Mouse (Mus musculus) heart, adult 18-20 months (tissue): ENCODE data around the gene 5430427O19Rik. TPM values are rescaled to one million over a fixed set of nuclear protein-coding genes. Genes with fewer than 3 reads are reported as not detected.

Experiments
- DNase-seq, 2 experiments: peaks; one replicate each; pipeline ENCODE4 v3.0.0; 2021 to 2022; ENCODE audit warnings: mixed read lengths in 1 of 2
- long read RNA-seq, 2 experiments: library from polyadenylated mRNA; stranded (forward); transcript quantifications; one replicate each; pipeline ENCODE4 v2.0.0; 2021
- total RNA-seq, 2 experiments: library from RNA; stranded (reverse); gene quantifications; 2 replicates each; pipeline ENCODE4 v1.2.3; 2021

Gene 5430427O19Rik
- total RNA-seq: under 1 TPM; 0.17 to 0.33 TPM
- long read RNA-seq, experiment 1: 0 reads
- long read RNA-seq, experiment 2: 0 reads

GRCm38 (mm10) chrX:85869914-85870483 is at the start of gene 5430427O19Rik:
Gene 5430427O19Rik (plus strand): TSS chrX:85870354.
- DNase-seq: peak in 1 of 2 experiments; percentile 7

DNA sequence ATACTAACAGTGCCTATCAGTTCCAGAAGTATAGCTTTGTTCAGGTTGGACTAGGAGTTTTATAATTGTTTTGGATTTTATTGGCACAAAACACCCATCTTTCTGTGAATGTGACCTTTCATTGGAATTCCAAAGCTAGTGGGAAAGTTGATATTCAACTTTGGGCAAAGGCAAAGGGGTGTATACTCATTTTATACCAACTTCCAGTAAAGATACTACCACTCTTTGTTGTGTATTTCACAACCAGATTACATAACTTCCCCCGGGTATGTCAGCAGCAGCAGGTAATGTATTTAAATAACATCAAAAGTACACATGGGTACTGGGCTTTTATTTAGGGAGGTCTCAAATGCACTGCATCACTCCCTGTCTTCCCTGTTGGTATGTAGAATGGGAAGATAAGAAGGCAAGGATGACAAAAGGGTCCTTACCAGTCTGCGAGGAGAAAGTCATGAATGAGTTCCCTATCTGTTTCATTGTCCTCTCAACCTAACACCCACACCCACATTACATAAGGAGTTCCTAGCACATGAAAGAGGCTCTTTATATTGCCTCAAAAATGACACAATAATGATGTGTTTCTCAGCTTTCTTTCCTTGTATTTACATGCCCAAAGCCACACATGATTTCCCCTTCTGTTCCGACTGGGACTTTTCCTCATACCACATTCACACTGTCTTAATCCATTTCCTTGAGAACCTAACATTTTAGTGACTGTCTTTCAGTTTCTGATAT is 42.3 kb upstream of the 5430427O19Rik start:
- DNase-seq: no peak

DNA sequence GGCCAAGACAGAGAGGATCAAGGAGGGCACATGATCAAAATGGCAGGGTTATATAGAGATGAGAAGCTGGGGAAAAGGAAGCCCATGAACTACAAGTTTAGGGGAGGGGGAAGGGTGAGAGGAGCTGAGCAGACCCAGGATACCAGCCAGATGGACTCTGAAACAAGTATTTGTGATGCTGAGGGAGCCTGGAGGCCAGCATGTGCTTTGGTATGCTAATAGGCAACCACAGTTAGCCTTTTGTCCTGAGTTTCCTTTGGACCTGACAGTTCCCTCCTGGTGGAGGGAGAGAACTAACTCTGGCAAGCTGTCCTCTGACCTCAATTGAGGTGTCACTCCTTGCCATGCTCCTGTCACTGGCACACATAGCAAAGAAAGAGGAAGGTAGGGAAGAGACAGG is 41.2 kb upstream of the 5430427O19Rik start:
- DNase-seq: no peak

- DNase-seq: no peak
These were observed 31.0 kb upstream of the 5430427O19Rik start for GRCm38 (mm10) chrX:85839174-85839573.

- no peak for DNase-seq
These were observed 14.2 kb upstream of the 5430427O19Rik start for GRCm38 (mm10) chrX:85855938-85856337.

DNA sequence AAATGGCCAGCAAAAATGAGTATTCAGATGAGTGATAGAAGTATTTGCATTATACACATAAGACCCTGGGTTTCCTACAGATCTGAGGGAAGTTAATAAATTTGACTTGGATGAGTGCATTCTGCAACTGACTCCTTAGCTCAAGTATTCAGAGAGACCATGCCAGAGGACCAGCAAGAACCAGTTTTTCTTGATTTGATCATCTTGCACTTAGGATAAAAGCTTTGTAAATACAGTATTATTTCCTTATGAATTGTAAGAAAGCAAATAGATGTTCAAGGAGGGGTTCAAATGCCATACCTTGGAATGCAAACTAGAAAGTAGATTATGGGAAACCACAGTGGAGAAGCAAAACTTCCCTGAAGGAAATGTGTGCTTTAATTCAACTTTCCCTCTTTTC is 13.0 kb upstream of the 5430427O19Rik start:
- DNase-seq: no peak

DNA sequence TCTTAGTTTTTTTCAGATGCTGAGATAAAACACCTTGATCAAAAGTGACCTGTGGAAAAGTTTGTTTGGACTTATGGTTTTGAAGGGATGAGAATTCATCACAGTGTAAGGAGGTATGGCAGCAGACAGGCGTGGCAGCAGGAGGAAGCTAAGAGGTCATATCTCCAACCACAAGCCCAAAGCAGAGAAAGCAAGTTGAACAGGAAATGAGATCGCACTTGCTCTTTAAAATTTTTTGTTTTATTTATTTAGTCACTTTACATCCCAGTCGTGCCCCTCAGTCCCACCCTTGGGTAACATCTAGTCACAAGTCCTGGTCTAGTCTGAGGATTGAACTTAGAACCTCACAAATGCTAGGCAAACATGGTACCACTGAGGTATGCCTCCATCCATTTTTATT is 2.1 kb upstream of the 5430427O19Rik start:
- no peak for DNase-seq

GRCm38 (mm10) chrX:85871371-85872056 is 1.4 kb downstream of the 5430427O19Rik start:
- DNase-seq: no peak

- no peak for DNase-seq
These were observed 4.2 kb downstream of the 5430427O19Rik start for GRCm38 (mm10) chrX:85874367-85874766.

DNA sequence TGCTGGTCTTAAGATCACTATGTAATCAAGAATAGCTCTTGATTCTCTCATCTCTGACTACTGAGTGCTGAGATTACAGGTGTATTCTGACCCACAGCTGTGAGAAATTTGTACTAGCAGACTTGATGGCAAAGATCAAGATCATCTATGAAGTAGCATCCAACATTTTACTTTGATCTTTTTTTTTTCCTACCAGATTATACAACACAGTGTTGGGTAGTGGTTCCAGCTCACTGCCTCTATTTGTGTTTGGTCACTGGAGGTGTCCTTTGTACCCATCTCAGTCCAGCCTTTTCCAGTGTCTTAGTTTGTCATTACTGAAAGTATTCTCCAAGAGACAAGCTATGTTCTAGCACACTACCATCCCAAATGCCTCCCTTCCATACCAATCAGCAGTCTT is 5.8 kb downstream of the 5430427O19Rik start:
- no peak for DNase-seq

GRCm38 (mm10) chrX:85877747-85878146 is 7.6 kb downstream of the 5430427O19Rik start:
- no peak for DNase-seq

GRCm38 (mm10) chrX:85878293-85878692 is 8.1 kb downstream of the 5430427O19Rik start:
- DNase-seq: no peak

- DNase-seq: peak; percentile 5 to 35
These were observed 9.2 kb downstream of the 5430427O19Rik start for GRCm38 (mm10) chrX:85879198-85879977.

DNA sequence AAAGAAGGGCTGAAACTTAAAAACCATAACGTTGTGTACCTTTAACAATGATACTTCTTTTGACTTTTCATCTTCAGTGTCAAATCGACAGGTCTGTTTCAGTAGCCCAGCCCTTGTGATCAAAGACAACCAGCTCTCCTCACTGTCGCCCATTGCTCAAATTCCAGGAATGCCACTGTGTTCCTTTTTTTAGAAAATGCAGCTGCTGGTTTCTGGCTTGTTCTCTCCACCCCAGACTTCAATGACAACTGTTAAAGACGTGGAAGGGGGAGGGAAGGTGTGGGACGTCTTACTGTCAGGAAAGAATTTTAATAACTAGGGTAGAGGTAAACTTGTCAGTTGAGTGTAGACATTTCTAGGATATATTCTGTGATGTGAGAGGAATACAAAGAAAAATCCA is 16.5 kb downstream of the 5430427O19Rik start:
- DNase-seq: peak; percentile 19 to 54

- DNase-seq: no peak
These were observed 31.0 kb downstream of the 5430427O19Rik start for GRCm38 (mm10) chrX:85901195-85901594.

- peak; percentile 7 to 38 for DNase-seq
These were observed 48.9 kb downstream of the 5430427O19Rik start for GRCm38 (mm10) chrX:85919034-85919433.

GRCm38 (mm10) chrX:85932991-85933390 is 62.8 kb downstream of the 5430427O19Rik start:
- peak in 1 of 2 experiments; percentile 13 for DNase-seq

Other genes with a start within 250 kb of the 5430427O19Rik start
- gene Gk, start 93.5 kb upstream of the 5430427O19Rik start, total RNA-seq: 10 to 100 TPM; 20.2 to 30.0 TPM
- gene Samt3, start 173.8 kb downstream of the 5430427O19Rik start, total RNA-seq: not detected